Mouse (Mus musculus): ENCODE measurements around the gene Cttnbp2. TPM values are rescaled to one million over a fixed set of nuclear protein-coding genes. Genes with fewer than 3 reads are reported as not detected.
A peak's percentile ranks its signal among the peaks of the same experiment; 100 is the strongest.
"Not testable (repeated sequence)": the region's sequence is repeated elsewhere in the genome, so short reads cannot be mapped to it uniquely, and the experiment has no call there.

The Cttnbp2 gene
- polyA plus RNA-seq, 1 experiment from 2014 or later: 1.4 TPM

GRCm38 (mm10) chr6:18411505-18412225 lies 103.0 kb downstream of the Cttnbp2 start:
- no peak overlapping the region for H3K27ac ChIP-seq
- H3K4me3 ChIP-seq (replicated peaks): no peak overlapping the region
- no peak overlapping the region for H3K9ac ChIP-seq
- WGBS (ENCODE audit: insufficient replicate concordance): 55% methylated on average over 1 of the region's 1 CpGs
- peaks cover 11% of the 10 kb centered on the region for H3K4me1 ChIP-seq (replicated peaks)
- H3K36me3 ChIP-seq: no peaks in the 10 kb centered on the region
- no peaks in the 10 kb centered on the region for H3K27me3 ChIP-seq
- ATAC-seq (ENCODE audit: low read depth): peak; percentile 48
- no peak for DNase-seq
- H3K4me2 ChIP-seq: no peak overlapping the region
- no peaks in the 10 kb centered on the region for H3K9me3 ChIP-seq (replicated peaks)

GRCm38 (mm10) chr6:18408445-18408844 lies 106.2 kb downstream of the Cttnbp2 start:
- no peak overlapping the region for H3K9ac ChIP-seq
- WGBS (ENCODE audit: insufficient replicate concordance): 85% methylated on average over 7 of the region's 7 CpGs
- no peaks in the 10 kb centered on the region for H3K4me1 ChIP-seq (replicated peaks)
- DNase-seq (no peak), ATAC-seq (ENCODE audit: low read depth) (no peak)
- no peak overlapping the region for H3K4me2 ChIP-seq
- no peaks in the 10 kb centered on the region for H3K36me3 ChIP-seq
- H3K4me3 ChIP-seq (replicated peaks): no peak overlapping the region
- no peaks in the 10 kb centered on the region for H3K9me3 ChIP-seq (replicated peaks)
- H3K27me3 ChIP-seq: no peaks in the 10 kb centered on the region
- H3K27ac ChIP-seq: no peak overlapping the region

- no peak for DNase-seq
- Histone ChIP-seq H3K9me3 (replicated peaks) (no peaks in the 10 kb centered on the region), H3K4me2 (no peak overlapping the region), H3K36me3 (no peaks in the 10 kb centered on the region), H3K9ac (no peak overlapping the region), H3K4me1 (replicated peaks) (no peaks in the 10 kb centered on the region), H3K27me3 (no peaks in the 10 kb centered on the region), H3K4me3 (replicated peaks) (no peak overlapping the region), H3K27ac (no peak overlapping the region)
- 82% methylated on average over 1 of the region's 1 CpGs for WGBS (ENCODE audit: insufficient replicate concordance)
- ATAC-seq (ENCODE audit: low read depth): no peak
Measured at GRCm38 (mm10) chr6:18401066-18401674, 113.5 kb downstream of the Cttnbp2 start.

- H3K4me3 ChIP-seq (replicated peaks): no peak overlapping the region
- no peak for ATAC-seq (ENCODE audit: low read depth)
- no peak overlapping the region for H3K4me2 ChIP-seq
- no peaks in the 10 kb centered on the region for H3K9me3 ChIP-seq (replicated peaks)
- no peak for DNase-seq
- H3K36me3 ChIP-seq: no peaks in the 10 kb centered on the region
- H3K9ac ChIP-seq: no peak overlapping the region
- WGBS (ENCODE audit: insufficient replicate concordance): 63% methylated on average over 2 of the region's 2 CpGs
- no peaks in the 10 kb centered on the region for H3K4me1 ChIP-seq (replicated peaks)
- H3K27me3 ChIP-seq: no peaks in the 10 kb centered on the region
- no peak overlapping the region for H3K27ac ChIP-seq
Measured at GRCm38 (mm10) chr6:18381380-18381779, 133.3 kb downstream of the Cttnbp2 start.

- Histone ChIP-seq H3K9me3 (replicated peaks) (no peaks in the 10 kb centered on the region), H3K27ac (no peak overlapping the region), H3K27me3 (no peaks in the 10 kb centered on the region), H3K36me3 (no peaks in the 10 kb centered on the region), H3K9ac (no peak overlapping the region), H3K4me1 (replicated peaks) (no peaks in the 10 kb centered on the region), H3K4me3 (replicated peaks) (no peak overlapping the region), H3K4me2 (no peak overlapping the region)
- 69% methylated on average over 13 of the region's 13 CpGs for WGBS (ENCODE audit: insufficient replicate concordance)
- no peak for ATAC-seq (ENCODE audit: low read depth)
- peak; percentile 9 for DNase-seq
Measured at GRCm38 (mm10) chr6:18380300-18381202, 134.1 kb downstream of the Cttnbp2 start.

- H3K4me1 ChIP-seq (replicated peaks); DNase-seq; H3K9me3 ChIP-seq (replicated peaks); H3K4me3 ChIP-seq (replicated peaks); H3K36me3 ChIP-seq; H3K27me3 ChIP-seq; H3K9ac ChIP-seq; ATAC-seq (ENCODE audit: low read depth); H3K4me2 ChIP-seq; H3K27ac ChIP-seq: not testable (repeated sequence)
- 58% methylated on average over 2 of the region's 2 CpGs for WGBS (ENCODE audit: insufficient replicate concordance)
Measured at GRCm38 (mm10) chr6:18377755-18378154, 136.9 kb downstream of the Cttnbp2 start.

GRCm38 (mm10) chr6:18374744-18375143 lies 139.9 kb downstream of the Cttnbp2 start:
- no peak for ATAC-seq (ENCODE audit: low read depth)
- H3K4me3 ChIP-seq (replicated peaks): no peak overlapping the region
- H3K27me3 ChIP-seq: no peaks in the 10 kb centered on the region
- H3K9me3 ChIP-seq (replicated peaks): no peaks in the 10 kb centered on the region
- peaks cover 3% of the 10 kb centered on the region; the same call in 1 of the 2 replicates for H3K4me1 ChIP-seq (replicated peaks)
- no peak overlapping the region for H3K27ac ChIP-seq
- H3K9ac ChIP-seq: no peak overlapping the region
- H3K4me2 ChIP-seq: no peak overlapping the region
- H3K36me3 ChIP-seq: no peaks in the 10 kb centered on the region
- no peak for DNase-seq
- WGBS (ENCODE audit: insufficient replicate concordance): 57% methylated on average over 4 of the region's 4 CpGs

- ATAC-seq (ENCODE audit: low read depth): no peak
- no peaks in the 10 kb centered on the region for H3K9me3 ChIP-seq (replicated peaks)
- no peaks in the 10 kb centered on the region for H3K27me3 ChIP-seq
- H3K9ac ChIP-seq: no peak overlapping the region
- no peak overlapping the region for H3K4me3 ChIP-seq (replicated peaks)
- no peak for DNase-seq
- H3K4me2 ChIP-seq: no peak overlapping the region
- H3K4me1 ChIP-seq (replicated peaks): peaks cover 3% of the 10 kb centered on the region; the same call in 1 of the 2 replicates
- no peak overlapping the region for H3K27ac ChIP-seq
- no peaks in the 10 kb centered on the region for H3K36me3 ChIP-seq
- WGBS (ENCODE audit: insufficient replicate concordance): 63% methylated on average over 1 of the region's 1 CpGs
Measured at GRCm38 (mm10) chr6:18373652-18374051, 141.0 kb downstream of the Cttnbp2 start.

- Histone ChIP-seq H3K4me3 (replicated peaks) (no peak overlapping the region), H3K27ac (no peak overlapping the region)
- 22% methylated on average over 7 of the region's 7 CpGs for WGBS (ENCODE audit: insufficient replicate concordance)
Measured at GRCm38 (mm10) chr6:18372447-18373228, 142.0 kb downstream of the Cttnbp2 start.

GRCm38 (mm10) chr6:18369723-18370122 lies 144.9 kb downstream of the Cttnbp2 start:
- H3K27ac ChIP-seq: no peak overlapping the region
- no peak overlapping the region for H3K4me3 ChIP-seq (replicated peaks)
- ATAC-seq (ENCODE audit: low read depth) (no peak), DNase-seq (no peak)
- H3K9me3 ChIP-seq (replicated peaks): no peaks in the 10 kb centered on the region
- H3K4me1 ChIP-seq (replicated peaks): peaks cover 3% of the 10 kb centered on the region; the same call in 1 of the 2 replicates
- no peak overlapping the region for H3K4me2 ChIP-seq
- H3K27me3 ChIP-seq: no peaks in the 10 kb centered on the region
- H3K9ac ChIP-seq: no peak overlapping the region
- WGBS (ENCODE audit: insufficient replicate concordance): 65% methylated on average over 4 of the region's 4 CpGs
- H3K36me3 ChIP-seq: no peaks in the 10 kb centered on the region

More at GRCm38 (mm10) chr6:18372447-18373228, 142.0 kb downstream of the Cttnbp2 start:
- no peaks in the 10 kb centered on the region for H3K9me3 ChIP-seq (replicated peaks)
- peaks cover 3% of the 10 kb centered on the region; the same call in 1 of the 2 replicates for H3K4me1 ChIP-seq (replicated peaks)
- DNase-seq (peak; percentile 43), ATAC-seq (ENCODE audit: low read depth) (peak; percentile 90)
- H3K4me2 ChIP-seq: no peak overlapping the region
- H3K36me3 ChIP-seq: no peaks in the 10 kb centered on the region
- no peak overlapping the region for H3K9ac ChIP-seq
- no peaks in the 10 kb centered on the region for H3K27me3 ChIP-seq
